Mouse (Mus musculus) liver, postnatal 0 days (tissue): ENCODE measurements around the gene Rbm10. TPM values are rescaled to one million over a fixed set of nuclear protein-coding genes. Genes with fewer than 3 reads are reported as not detected.

Experiments
- ATAC-seq: fragments of 200-750 bp; cut with Nextera tagmentation; 2 replicates; pipeline ENCODE4 v1.8.0; 2017; ENCODE audit warnings: mild to moderate bottlenecking, moderate library complexity
- DNase-seq: peaks from one replicate; pipeline ENCODE4 v3.0.0-alpha.2; 2016
- H3K27ac ChIP-seq: fragments of 300-500 bp; sonication (generic); 2 replicates; pipeline ENCODE4 v1.5.1; 2014; ENCODE audit warnings: antibody characterized with exemption, moderate library complexity, mild to moderate bottlenecking, low read depth
- H3K27me3 ChIP-seq: fragments of 300-500 bp; sonication (generic); 2 replicates; pipeline ENCODE4 v1.6.1; 2014; ENCODE audit warnings: low read length, control low read depth, mixed read lengths; ENCODE audit not compliant: insufficient read depth
- H3K36me3 ChIP-seq: fragments of 300-500 bp; sonication (generic); replicated peaks from 2 replicates; pipeline ENCODE4 v1.6.1; 2014; ENCODE audit warnings: mild to moderate bottlenecking, control low read depth, low read length, moderate library complexity, mixed read lengths; ENCODE audit not compliant: insufficient read depth
- H3K4me1 ChIP-seq: fragments of 300-500 bp; sonication (generic); 2 replicates; pipeline ENCODE4 v1.6.1; 2014; ENCODE audit warnings: antibody characterized with exemption, mild to moderate bottlenecking, control low read depth; ENCODE audit not compliant: insufficient read depth
- H3K4me2 ChIP-seq: fragments of 300-500 bp; sonication (generic); 2 replicates; pipeline ENCODE4 v1.6.1; 2014; ENCODE audit warnings: low read depth, mild to moderate bottlenecking, low read length, moderate library complexity, mixed read lengths
- H3K4me3 ChIP-seq: fragments of 300-500 bp; sonication (generic); 2 replicates; pipeline ENCODE4 v1.5.1; 2014; ENCODE audit warnings: low read depth, low read length
- H3K9ac ChIP-seq: fragments of 300-500 bp; sonication (generic); replicated peaks from 2 replicates; pipeline ENCODE4 v1.6.1; 2014; ENCODE audit warnings: mild to moderate bottlenecking, moderate library complexity
- H3K9me3 ChIP-seq: fragments of 300-500 bp; sonication (generic); 2 replicates; pipeline ENCODE4 v1.6.1; 2016; ENCODE audit warnings: mild to moderate bottlenecking, control low read depth, low read length, mixed read lengths
- CTCF ChIP-seq: sonication (generic); IDR thresholded peaks from 2 replicates; pipeline ENCODE4 v1.5.1; 2016; ENCODE audit warnings: antibody characterized with exemption, low read depth
- EP300 ChIP-seq: IDR thresholded peaks from 2 replicates; pipeline ENCODE4 v1.6.1; 2016; ENCODE audit warnings: antibody characterized with exemption, low read depth, mild to moderate bottlenecking
- WGBS: fragments of 180-500 bp; shearing (Covaris S2); extraction: QIAGEN DNeasy Blood & Tissue Kit; methylation state at CpG from one replicate; pipeline ENCODE4 v1.1.7; 2014; ENCODE audit not compliant: insufficient replicate concordance; 5-methylcytosine and 5-hydroxymethylcytosine counted together
- polyA plus RNA-seq: library from polyadenylated mRNA; unstranded; fragments of >200 nt; fragmentation: Nextera tagmentation; extraction: Ambion mirVana; gene quantifications from 2 replicates; pipeline ENCODE4 v1.2.1, GENCODE M21; 2015

Rbm10 gene
- polyA plus RNA-seq, 1 experiment from 2014 or later = 14.9 TPM

GRCm38 (mm10) chrX:20616861-20617175 lies 485 bp upstream of the Rbm10 start:
- no peaks in the 10 kb centered on the region for H3K9me3 ChIP-seq
- TF ChIP-seq EP300 (no peak), CTCF (no peak)
- peak overlapping the region; percentile 71 for H3K9ac ChIP-seq
- H3K4me1 ChIP-seq = peaks cover 4% of the 10 kb centered on the region; the same call in 1 of the 2 replicates
- H3K4me3 ChIP-seq = peak overlapping the region; percentile 75
- H3K27ac ChIP-seq = peak overlapping the region; percentile 90
- WGBS = 26% methylated on average over 17 of the region's 17 CpGs
- H3K4me2 ChIP-seq = peak overlapping the region; percentile 57
- DNase-seq (no peak), ATAC-seq (peak; percentile 18)
- no peaks in the 10 kb centered on the region for H3K27me3 ChIP-seq
- H3K36me3 ChIP-seq = 0 out of 2 replicates have a peak, but pooled peaks cover 8% of the 10 kb centered on the region

GRCm38 (mm10) chrX:20617903-20618399 lies 648 bp downstream of the Rbm10 start:
- Histone ChIP-seq H3K9ac (peak overlapping the region; percentile 76), H3K9me3 (no peaks in the 10 kb centered on the region), H3K4me2 (peak overlapping the region; percentile 70), H3K4me3 (peak overlapping the region; percentile 75), H3K27me3 (no peaks in the 10 kb centered on the region), H3K4me1 (peaks cover 4% of the 10 kb centered on the region; the same call in 1 of the 2 replicates), H3K27ac (peak overlapping the region; percentile 90), H3K36me3 (0 out of 2 replicates have a peak, but pooled peaks cover 11% of the 10 kb centered on the region)
- ATAC-seq (peak; percentile 18), DNase-seq (peak; percentile 49)
- TF ChIP-seq EP300 = no peak
- no peak for TF ChIP-seq CTCF
- 12% methylated on average over 27 of the region's 31 CpGs for WGBS

GRCm38 (mm10) chrX:20638141-20638540 lies 20.8 kb downstream of the Rbm10 start:
- Histone ChIP-seq H3K9ac (no peak overlapping the region), H3K4me1 (no peaks in the 10 kb centered on the region), H3K9me3 (no peaks in the 10 kb centered on the region), H3K27me3 (no peaks in the 10 kb centered on the region), H3K4me2 (no peak overlapping the region), H3K27ac (no peak overlapping the region), H3K36me3 (peaks cover 38% of the 10 kb centered on the region), H3K4me3 (no peak overlapping the region)
- DNase-seq (no peak), ATAC-seq (no peak)
- WGBS = 89% methylated on average over 2 of the region's 2 CpGs
- TF ChIP-seq EP300 (no peak), CTCF (no peak)

GRCm38 (mm10) chrX:20644780-20645179 lies 27.5 kb downstream of the Rbm10 start:
- no peak for DNase-seq
- no peaks in the 10 kb centered on the region for H3K4me1 ChIP-seq
- H3K9ac ChIP-seq = no peak overlapping the region
- H3K4me2 ChIP-seq = no peak overlapping the region
- H3K27ac ChIP-seq = no peak overlapping the region
- 88% methylated on average over 5 of the region's 5 CpGs for WGBS
- no peaks in the 10 kb centered on the region for H3K27me3 ChIP-seq
- no peak for TF ChIP-seq CTCF
- TF ChIP-seq EP300 = no peak
- no peaks in the 10 kb centered on the region for H3K9me3 ChIP-seq
- H3K36me3 ChIP-seq = peaks cover 32% of the 10 kb centered on the region
- H3K4me3 ChIP-seq = no peak overlapping the region
- no peak for ATAC-seq

- Histone ChIP-seq H3K27me3 (no peaks in the 10 kb centered on the region), H3K4me2 (peak overlapping the region; percentile 84), H3K9ac (no peak overlapping the region), H3K4me1 (no peaks in the 10 kb centered on the region), H3K4me3 (peak overlapping the region; percentile 47), H3K9me3 (no peaks in the 10 kb centered on the region), H3K36me3 (no peaks in the 10 kb centered on the region), H3K27ac (no peak overlapping the region)
- ATAC-seq (no peak), DNase-seq (no peak)
- no peak for TF ChIP-seq CTCF
- no peak for TF ChIP-seq EP300
- WGBS = 25% methylated on average over 5 of the region's 5 CpGs
These were observed 40.3 kb downstream of the Rbm10 start for GRCm38 (mm10) chrX:20657593-20657992.

- no peaks in the 10 kb centered on the region for H3K9me3 ChIP-seq
- H3K4me1 ChIP-seq = no peaks in the 10 kb centered on the region
- peak within 1 kb of the TSS; percentile 52 for H3K27ac ChIP-seq
- H3K9ac ChIP-seq = peak within 1 kb of the TSS; percentile 58
- 14% methylated on average over 27 of the region's 27 CpGs for WGBS
- DNase-seq (peak; percentile 75), ATAC-seq (peak; percentile 86)
- H3K4me3 ChIP-seq = peak within 1 kb of the TSS; percentile 47
- H3K36me3 ChIP-seq = no peaks in the 10 kb centered on the region
- H3K4me2 ChIP-seq = peak within 1 kb of the TSS; percentile 84
- no peaks in the 10 kb centered on the region for H3K27me3 ChIP-seq
- TF ChIP-seq EP300 (0 out of 2 replicates have a peak, but pooled peaks have one; percentile 14), CTCF (no peak)
These were observed 40.8 kb downstream of the Rbm10 start, which contains the start of gene Uba1 for GRCm38 (mm10) chrX:20658026-20658652. Gene Uba1 (plus strand): TSS chrX:20658326.
